Mouse (Mus musculus) lung, postnatal 25 days (tissue): Measurements from ENCODE around the gene Tectb.

Experiments
- DNase-seq: peaks from one replicate; pipeline ENCODE4 v3.0.0; 2022; ENCODE audit warnings: low spot score

The Tectb gene

GRCm38 (mm10) chr19:55207746-55208538 is 27.4 kb downstream of the Tectb start:
- DNase-seq: no peak

GRCm38 (mm10) chr19:55208654-55209053 is 28.1 kb downstream of the Tectb start:
- no peak for DNase-seq

GRCm38 (mm10) chr19:55209084-55209483 is 28.6 kb downstream of the Tectb start:
- no peak for DNase-seq

GRCm38 (mm10) chr19:55211698-55212097 is 31.2 kb downstream of the Tectb start:
- DNase-seq: no peak

- DNase-seq: peak; percentile 84
Observed at GRCm38 (mm10) chr19:55213617-55214340, 33.2 kb downstream of the Tectb start.

GRCm38 (mm10) chr19:55216876-55217275 is 36.3 kb downstream of the Tectb start:
- DNase-seq: no peak

GRCm38 (mm10) chr19:55217365-55217764 is 36.8 kb downstream of the Tectb start:
- DNase-seq: no peak

GRCm38 (mm10) chr19:55218192-55218739 is 37.7 kb downstream of the Tectb start:
- peak; percentile 79 for DNase-seq

- no peak for DNase-seq
Observed at GRCm38 (mm10) chr19:55218741-55219221, 38.2 kb downstream of the Tectb start.

- DNase-seq: no peak
Observed at GRCm38 (mm10) chr19:55219359-55219758, 38.8 kb downstream of the Tectb start.

GRCm38 (mm10) chr19:55221208-55221607 is 40.7 kb downstream of the Tectb start:
- DNase-seq: no peak

GRCm38 (mm10) chr19:55222268-55222667 is 41.7 kb downstream of the Tectb start:
- no peak for DNase-seq

- DNase-seq: no peak
Observed at GRCm38 (mm10) chr19:55226621-55227020, 46.1 kb downstream of the Tectb start.

GRCm38 (mm10) chr19:55227135-55227534 is 46.6 kb downstream of the Tectb start:
- DNase-seq: no peak

- DNase-seq: no peak
Observed at GRCm38 (mm10) chr19:55231081-55231480, 50.5 kb downstream of the Tectb start.

- peak; percentile 65 for DNase-seq
Observed at GRCm38 (mm10) chr19:55232136-55232535, 51.6 kb downstream of the Tectb start.

- no peak for DNase-seq
Observed at GRCm38 (mm10) chr19:55236026-55236425, 55.5 kb downstream of the Tectb start.

GRCm38 (mm10) chr19:55236564-55236963 is 56.0 kb downstream of the Tectb start:
- no peak for DNase-seq

GRCm38 (mm10) chr19:55239766-55240426 is 59.4 kb downstream of the Tectb start:
- DNase-seq: no peak

- DNase-seq: no peak
Observed at GRCm38 (mm10) chr19:55241186-55241645, 60.7 kb downstream of the Tectb start, which contains the start of gene Gucy2g. Gene Gucy2g (minus strand): TSS chr19:55241236.

GRCm38 (mm10) chr19:55244791-55245231 is 64.3 kb downstream of the Tectb start:
- peak; percentile 81 for DNase-seq
